Mouse (Mus musculus) G1E-ER4 (cell line): Measurements from ENCODE around the gene Lcn4. TPM values are rescaled to one million over a fixed set of nuclear protein-coding genes. Genes with fewer than 3 reads are reported as not detected.

Source experiments
- GATA1 ChIP-seq: IDR thresholded peaks from one replicate; pipeline ENCODE4 v1.8.0; 2012; ENCODE audit warnings: low read length, inconsistent platforms
- polyA plus RNA-seq: library from polyadenylated mRNA; stranded (reverse); fragments of >175 nt; gene quantifications from 2 replicates; pipeline ENCODE4 v1.2.3, GENCODE M21; 2012

Gene Lcn4
- polyA plus RNA-seq = not detected in 2 replicates

- TF ChIP-seq GATA1 = no peak
These were observed at the start of gene Lcn4 for GRCm38 (mm10) chr2:26671182-26671581. Lcn4 (minus strand) TSS chr2:26671282.

GRCm38 (mm10) chr2:26686171-26686675 is 15.1 kb upstream of the Lcn4 start:
- no peak for TF ChIP-seq GATA1

DNA sequence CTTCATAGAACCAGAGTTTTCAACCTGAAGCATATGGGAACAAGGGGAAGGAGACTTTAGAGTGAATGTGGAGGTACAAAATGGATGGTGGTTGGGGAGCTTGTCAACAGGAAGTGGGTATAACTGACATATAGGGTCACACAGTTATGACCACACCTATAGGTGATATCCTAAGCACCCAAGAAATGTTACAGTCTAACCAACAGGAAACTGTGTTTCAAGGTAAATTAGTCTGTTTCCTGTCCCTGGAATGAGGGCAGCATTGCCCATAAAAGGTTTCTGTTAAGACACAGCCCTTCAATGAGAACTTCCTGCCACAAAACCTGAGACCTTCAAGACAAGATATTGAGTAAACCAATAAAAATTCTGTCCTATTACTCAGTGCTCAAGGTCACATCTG is 2.3 kb downstream of the Lcn4 start:
- TF ChIP-seq GATA1 = no peak

DNA sequence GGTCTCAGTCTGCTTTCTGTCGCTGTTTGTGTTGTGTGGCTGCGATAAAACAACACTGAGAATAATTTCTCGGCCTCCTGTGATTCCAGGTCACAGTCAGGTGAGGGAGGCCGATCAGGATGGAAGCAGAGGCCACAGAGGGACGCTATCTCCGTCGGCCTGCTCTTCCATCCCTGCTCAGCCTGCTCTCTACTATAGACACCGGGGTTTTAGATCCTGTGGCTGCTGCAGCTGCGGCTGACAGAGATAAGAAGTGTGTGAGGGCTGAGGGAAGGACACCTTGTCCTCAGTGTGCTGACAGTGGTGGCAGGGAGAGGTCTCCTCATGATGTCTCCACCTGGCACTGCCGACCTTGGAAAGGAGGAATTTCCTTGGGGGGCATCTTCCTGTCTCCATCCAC is 8.0 kb downstream of the Lcn4 start:
- TF ChIP-seq GATA1 = no peak

DNA sequence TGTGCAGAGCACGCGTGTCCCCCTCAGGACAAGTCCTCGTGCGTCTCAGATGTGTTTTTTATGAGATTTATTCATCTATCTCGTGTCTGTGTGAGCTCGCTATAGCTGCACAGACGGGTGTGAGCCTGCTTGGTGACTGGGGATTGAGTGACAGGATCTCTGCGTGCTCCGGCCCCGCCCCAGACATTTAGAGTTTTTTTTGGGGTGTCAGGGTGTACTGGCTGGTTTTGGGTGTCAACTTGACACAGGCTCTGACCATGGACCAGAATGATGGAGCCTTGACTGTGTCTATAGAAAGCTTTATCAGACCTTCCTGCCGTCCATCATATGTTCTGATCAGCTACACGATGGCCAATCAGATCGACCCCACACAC is 8.6 kb downstream of the Lcn4 start:
- no peak for TF ChIP-seq GATA1

- no peak for TF ChIP-seq GATA1
These were observed 9.1 kb downstream of the Lcn4 start for GRCm38 (mm10) chr2:26661768-26662508.

- no peak for TF ChIP-seq GATA1
These were observed 9.8 kb downstream of the Lcn4 start for GRCm38 (mm10) chr2:26661143-26661752.

GRCm38 (mm10) chr2:26657426-26657825 is 13.7 kb downstream of the Lcn4 start:
- TF ChIP-seq GATA1 = no peak

- no peak for TF ChIP-seq GATA1
These were observed 16.4 kb downstream of the Lcn4 start for GRCm38 (mm10) chr2:26654687-26655086.

GRCm38 (mm10) chr2:26646643-26647293 is 24.3 kb downstream of the Lcn4 start:
- TF ChIP-seq GATA1 = no peak

- TF ChIP-seq GATA1 = no peak
These were observed 27.1 kb downstream of the Lcn4 start for GRCm38 (mm10) chr2:26643942-26644341.

DNA sequence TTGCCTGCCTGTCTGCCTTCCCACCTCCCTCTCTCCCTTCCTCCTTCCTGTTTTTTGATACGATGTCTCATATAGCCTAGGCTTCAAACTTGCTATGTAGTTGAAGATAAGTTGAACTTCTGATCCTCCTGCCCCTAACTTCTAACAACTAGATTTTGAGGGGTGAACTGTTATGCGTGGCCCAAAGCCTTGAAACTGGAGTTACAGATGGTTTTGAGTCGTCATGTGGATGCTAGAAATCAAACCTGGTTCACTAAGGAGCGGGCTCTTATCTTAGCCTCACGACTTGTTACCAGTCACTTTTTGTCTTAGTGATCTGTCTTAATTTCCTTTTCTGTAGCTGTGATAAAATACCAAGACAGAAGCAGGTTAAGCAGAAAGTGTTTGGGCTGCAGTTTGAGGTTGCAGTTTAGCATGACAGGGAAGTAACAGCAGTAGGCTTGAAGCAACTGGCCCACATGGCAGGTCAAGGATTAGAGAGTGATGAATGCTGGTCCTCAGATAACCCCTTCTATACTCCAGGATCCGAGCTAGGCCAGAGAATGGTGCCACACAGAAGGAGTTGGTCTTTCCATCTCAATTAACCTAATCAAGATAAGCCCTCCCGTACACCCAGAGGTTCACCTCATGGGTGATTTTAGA is 30.0 kb downstream of the Lcn4 start:
- TF ChIP-seq GATA1 = no peak

DNA sequence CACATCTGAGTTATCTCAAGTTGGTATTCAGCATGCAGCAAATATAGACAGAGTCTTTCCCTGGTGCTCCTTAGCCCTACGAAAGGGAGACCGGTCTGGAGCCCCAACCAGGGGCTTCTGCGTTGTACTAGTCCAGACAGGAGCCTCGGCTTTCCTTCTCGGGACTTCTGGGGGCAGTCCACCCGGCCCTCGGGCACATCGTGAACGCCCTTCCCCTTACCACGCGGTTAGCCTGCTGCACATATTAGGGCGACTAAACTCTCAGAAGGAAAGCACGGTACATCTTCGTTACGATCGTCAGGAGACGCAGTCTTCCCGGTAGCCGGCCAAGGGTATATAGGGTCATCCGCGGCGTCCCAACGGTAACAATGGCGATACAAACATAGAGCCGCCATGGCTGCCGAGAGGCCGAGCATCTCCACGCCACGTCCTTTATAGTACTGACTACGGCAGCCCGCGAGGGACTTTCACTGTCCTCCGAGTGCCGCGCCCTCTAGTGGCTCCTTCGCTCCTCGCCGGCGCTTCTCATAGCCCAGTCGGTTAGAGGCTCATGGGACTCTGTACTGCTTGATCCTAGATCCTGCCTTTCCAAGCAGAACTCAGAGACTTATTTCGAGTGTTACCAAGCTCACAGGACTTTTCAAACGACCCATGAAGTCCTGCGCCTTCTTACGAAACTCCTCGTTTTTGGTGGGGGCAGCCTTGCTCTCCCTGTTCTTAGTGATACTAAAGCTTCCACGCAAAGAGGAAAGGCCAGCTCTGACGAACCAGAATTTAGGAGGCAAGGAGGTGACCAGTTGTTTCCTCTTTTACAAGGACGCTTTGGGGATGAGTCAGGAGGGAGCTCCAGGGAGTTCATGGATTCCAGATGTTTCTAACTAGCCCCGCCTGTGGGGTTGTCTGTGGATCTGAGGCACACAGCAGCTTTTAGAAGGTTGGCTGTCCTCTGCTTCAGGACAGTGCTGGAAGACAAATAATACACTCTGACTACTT is 30.9 kb downstream of the Lcn4 start:
- no peak for TF ChIP-seq GATA1

GRCm38 (mm10) chr2:26639083-26639482 is 32.0 kb downstream of the Lcn4 start:
- no peak for TF ChIP-seq GATA1

DNA sequence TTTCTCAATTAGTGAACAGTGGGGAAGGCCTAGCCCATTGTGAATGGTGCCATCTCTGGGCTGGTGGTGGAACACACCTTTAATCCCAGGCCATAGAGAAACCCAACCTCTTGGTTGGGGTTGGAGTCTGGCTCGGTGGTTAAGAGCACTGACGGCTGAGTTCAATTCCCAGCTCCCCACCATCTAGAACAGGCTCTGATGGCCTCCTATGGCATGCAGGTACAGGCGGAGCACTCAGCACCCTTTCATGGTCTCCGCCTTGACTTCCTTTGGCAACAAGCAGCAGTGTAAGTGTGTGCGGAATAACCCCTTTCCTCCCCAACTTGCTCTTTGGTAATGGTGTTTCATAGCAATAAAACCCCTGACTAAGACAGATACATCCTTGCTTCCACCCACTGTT is 32.5 kb downstream of the Lcn4 start:
- no peak for TF ChIP-seq GATA1
